Mouse (Mus musculus) hindbrain, postnatal 0 days (tissue): ENCODE results near the gene Myl12a. TPM values are rescaled to one million over a fixed set of nuclear protein-coding genes. Genes with fewer than 3 reads are reported as not detected.
"Not testable (repeated sequence)": the region's sequence is repeated elsewhere in the genome, so short reads cannot be mapped to it uniquely, and the experiment has no call there.

ENCODE experiments used
- ATAC-seq: fragments of 200-750 bp; cut with Nextera tagmentation; 2 replicates; pipeline ENCODE4 v1.8.0; 2017; ENCODE audit warnings: mild to moderate bottlenecking, moderate TSS enrichment, moderate library complexity
- DNase-seq: peaks from one replicate; pipeline ENCODE4 v3.0.0-alpha.2; 2015; ENCODE audit warnings: low spot score
- H3K27ac ChIP-seq: fragments of 300-500 bp; sonication (generic); 2 replicates; pipeline ENCODE4 v1.5.1; 2014; ENCODE audit warnings: mild to moderate bottlenecking
- H3K27me3 ChIP-seq: fragments of 300-500 bp; sonication (generic); 2 replicates; pipeline ENCODE4 v1.6.1; 2014; ENCODE audit warnings: low read length, mixed read lengths; ENCODE audit not compliant: insufficient read depth
- H3K36me3 ChIP-seq: fragments of 300-500 bp; sonication (generic); 2 replicates; pipeline ENCODE4 v1.6.1; 2014; ENCODE audit warnings: low read length, mixed read lengths; ENCODE audit not compliant: insufficient read depth
- H3K4me1 ChIP-seq: fragments of 300-500 bp; sonication (generic); 2 replicates; pipeline ENCODE4 v1.6.1; 2014; ENCODE audit warnings: antibody characterized with exemption, low read length, mixed read lengths; ENCODE audit not compliant: insufficient read depth
- H3K4me2 ChIP-seq: fragments of 300-500 bp; sonication (generic); 2 replicates; pipeline ENCODE4 v1.6.1; 2014; ENCODE audit warnings: low read depth, mild to moderate bottlenecking, low read length, moderate library complexity, mixed read lengths
- H3K4me3 ChIP-seq: fragments of 300-500 bp; sonication (generic); 2 replicates; pipeline ENCODE4 v1.5.1; 2014; ENCODE audit warnings: low read length
- H3K9ac ChIP-seq: fragments of 300-500 bp; sonication (generic); replicated peaks from 2 replicates; pipeline ENCODE4 v1.6.1; 2014; ENCODE audit warnings: mild to moderate bottlenecking, low read length, moderate library complexity, mixed read lengths
- H3K9me3 ChIP-seq: fragments of 300-500 bp; sonication (generic); 2 replicates; pipeline ENCODE4 v1.6.1; 2016; ENCODE audit warnings: low read length, mixed read lengths
- CTCF ChIP-seq: IDR thresholded peaks from 2 replicates; pipeline ENCODE4 v1.5.1; 2016; ENCODE audit warnings: antibody characterized with exemption, control low read depth, low read depth
- WGBS: fragments of 180-500 bp; shearing (Covaris S2); extraction: QIAGEN DNeasy Blood & Tissue Kit; methylation state at CpG from one replicate; pipeline ENCODE4 v1.1.7; 2014; 5-methylcytosine and 5-hydroxymethylcytosine counted together
- polyA plus RNA-seq: library from polyadenylated mRNA; unstranded; fragments of >200 nt; fragmentation: Nextera tagmentation; extraction: Ambion mirVana; gene quantifications from 2 replicates; pipeline ENCODE4 v1.2.1, GENCODE M21; 2015
- total RNA-seq: library from RNA; depleted of rRNA; stranded (reverse); fragments of >200 nt; gene quantifications from 2 replicates; pipeline ENCODE4 v1.2.3, GENCODE M21; 2014

Gene Myl12a
- total and polyA plus RNA-seq, 2 experiments from 2014 or later, result 36.5 to 101 TPM

- DNase-seq, result no peak
- H3K36me3 ChIP-seq, result 0 out of 2 replicates have a peak, but pooled peaks cover 1% of the 10 kb centered on the region
- H3K9me3 ChIP-seq, result no peaks in the 10 kb centered on the region
- TF ChIP-seq CTCF, result no peak
- peaks cover 17% of the 10 kb centered on the region; the same call in 1 of the 2 replicates for H3K4me1 ChIP-seq
- no peaks in the 10 kb centered on the region for H3K27me3 ChIP-seq
- no peak overlapping the region for H3K4me2 ChIP-seq
- no peak overlapping the region for H3K27ac ChIP-seq
- WGBS, result 90% methylated on average over 15 of the region's 15 CpGs
- no peak overlapping the region for H3K4me3 ChIP-seq
- H3K9ac ChIP-seq, result no peak overlapping the region
- ATAC-seq, result no peak
Observed at GRCm38 (mm10) chr17:70986831-70987660, 15.6 kb downstream of the Myl12a start.

DNA sequence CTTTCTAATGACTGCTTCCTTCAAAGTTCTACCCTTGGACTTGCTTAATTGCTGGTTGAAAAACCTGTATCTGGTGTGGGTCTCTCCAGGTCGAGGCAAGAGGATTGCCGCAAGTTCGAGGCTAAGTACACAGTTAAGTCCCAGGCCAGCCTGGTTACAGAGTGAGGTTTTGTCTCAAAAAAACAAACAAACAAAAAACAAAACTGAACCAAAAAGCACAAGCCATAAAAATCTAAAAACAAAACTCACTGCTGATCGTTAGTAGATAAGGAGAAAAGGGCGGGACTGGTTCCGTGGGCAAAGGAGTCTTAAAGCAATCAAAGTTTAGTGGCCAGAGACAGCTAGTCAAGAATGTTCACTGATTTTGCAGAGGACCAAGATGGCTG is 16.3 kb downstream of the Myl12a start:
- no peak for ATAC-seq
- 94% methylated on average over 6 of the region's 6 CpGs for WGBS
- no peak for TF ChIP-seq CTCF

GRCm38 (mm10) chr17:70985501-70986354 is 16.9 kb downstream of the Myl12a start:
- TF ChIP-seq CTCF, result no peak
- DNase-seq (no peak), ATAC-seq (no peak)
- WGBS, result 87% methylated on average over 15 of the region's 15 CpGs
- Histone ChIP-seq H3K9ac (no peak overlapping the region), H3K4me2 (no peak overlapping the region), H3K4me3 (no peak overlapping the region), H3K36me3 (0 out of 2 replicates have a peak, but pooled peaks cover 7% of the 10 kb centered on the region), H3K4me1 (peaks cover 17% of the 10 kb centered on the region; the same call in 1 of the 2 replicates), H3K27ac (no peak overlapping the region), H3K27me3 (no peaks in the 10 kb centered on the region), H3K9me3 (no peaks in the 10 kb centered on the region)

More for the DNA sequence above, 16.3 kb downstream of the Myl12a start:
- no peaks in the 10 kb centered on the region for H3K9me3 ChIP-seq
- H3K36me3 ChIP-seq, result 0 out of 2 replicates have a peak, but pooled peaks cover 7% of the 10 kb centered on the region
- H3K27me3 ChIP-seq, result no peaks in the 10 kb centered on the region
- no peak overlapping the region for H3K9ac ChIP-seq
- H3K27ac ChIP-seq, result no peak overlapping the region
- no peak for DNase-seq
- peaks cover 17% of the 10 kb centered on the region; the same call in 1 of the 2 replicates for H3K4me1 ChIP-seq
- no peak overlapping the region for H3K4me2 ChIP-seq
- H3K4me3 ChIP-seq, result no peak overlapping the region

- WGBS, result 88% methylated on average over 20 of the region's 20 CpGs
- TF ChIP-seq CTCF, result peak; percentile 40
- no peak for ATAC-seq
Observed at GRCm38 (mm10) chr17:70979345-70980223, 23.1 kb downstream of the Myl12a start.

DNA sequence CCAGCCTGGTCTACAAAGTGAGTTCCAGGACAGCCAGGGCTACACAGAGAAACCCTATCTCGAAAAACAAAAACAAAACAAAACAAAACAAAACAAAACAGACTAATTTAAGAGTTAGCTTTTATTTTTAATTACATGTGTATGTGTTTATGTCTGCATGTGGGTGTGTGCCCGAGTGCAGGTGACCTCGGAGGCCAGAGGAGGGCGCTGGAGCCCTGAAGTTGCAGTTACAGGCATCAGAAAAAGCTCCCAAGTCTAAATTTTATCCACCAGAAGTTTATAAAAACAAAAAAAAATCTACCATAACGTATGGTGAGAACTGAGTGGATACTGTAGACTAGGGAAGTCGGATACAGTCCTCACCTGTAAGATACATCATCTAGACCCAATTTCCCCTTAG is 24.9 kb downstream of the Myl12a start:
- H3K27me3 ChIP-seq, result no peaks in the 10 kb centered on the region
- no peak for ATAC-seq
- H3K4me2 ChIP-seq, result no peak overlapping the region
- no peaks in the 10 kb centered on the region for H3K9me3 ChIP-seq
- no peak overlapping the region for H3K9ac ChIP-seq
- WGBS, result 95% methylated on average over 6 of the region's 6 CpGs
- H3K4me1 ChIP-seq, result no peaks in the 10 kb centered on the region
- no peak overlapping the region for H3K27ac ChIP-seq
- no peak overlapping the region for H3K4me3 ChIP-seq
- H3K36me3 ChIP-seq, result peaks cover 38% of the 10 kb centered on the region; the same call in 1 of the 2 replicates
- no peak for DNase-seq
- TF ChIP-seq CTCF, result peak; percentile 41; the same call in 1 of the 2 replicates

More at GRCm38 (mm10) chr17:70979345-70980223, 23.1 kb downstream of the Myl12a start:
- no peak for DNase-seq
- Histone ChIP-seq H3K9me3 (no peaks in the 10 kb centered on the region), H3K4me3 (no peak overlapping the region), H3K4me1 (no peaks in the 10 kb centered on the region), H3K36me3 (peaks cover 28% of the 10 kb centered on the region; the same call in 1 of the 2 replicates), H3K27ac (no peak overlapping the region), H3K27me3 (no peaks in the 10 kb centered on the region), H3K9ac (no peak overlapping the region), H3K4me2 (no peak overlapping the region)

GRCm38 (mm10) chr17:70974065-70974464 is 28.6 kb downstream of the Myl12a start:
- H3K36me3 ChIP-seq, result peaks cover 31% of the 10 kb centered on the region; the same call in 1 of the 2 replicates
- H3K9ac ChIP-seq, H3K27me3 ChIP-seq, H3K4me3 ChIP-seq, H3K4me1 ChIP-seq, H3K9me3 ChIP-seq, ATAC-seq, DNase-seq, H3K27ac ChIP-seq, H3K4me2 ChIP-seq: not testable (repeated sequence)
- 82% methylated on average over 14 of the region's 14 CpGs for WGBS
